Mouse (Mus musculus) heart, postnatal 0 days (tissue): ENCODE data around the gene Schip1. TPM values are rescaled to one million over a fixed set of nuclear protein-coding genes. Genes with fewer than 3 reads are reported as not detected.

Experiments used
- ATAC-seq: fragments of 200-750 bp; cut with Nextera tagmentation; 2 replicates; pipeline ENCODE4 v1.8.0; 2017; ENCODE audit warnings: low read depth, moderate number of reproducible peaks, moderate library complexity; ENCODE audit not compliant: insufficient read depth
- DNase-seq: peaks from one replicate; pipeline ENCODE4 v3.0.0-alpha.2; 2016; ENCODE audit warnings: low spot score
- H3K27ac ChIP-seq: fragments of 300-500 bp; sonication (generic); 2 replicates; pipeline ENCODE4 v1.5.1; 2014; ENCODE audit warnings: low read depth, mild to moderate bottlenecking
- H3K27me3 ChIP-seq: fragments of 300-500 bp; sonication (generic); 2 replicates; pipeline ENCODE4 v1.6.1; 2014; ENCODE audit warnings: low read length, mixed read lengths; ENCODE audit not compliant: control insufficient read depth, insufficient read depth
- H3K36me3 ChIP-seq: fragments of 300-500 bp; sonication (generic); replicated peaks from 2 replicates; pipeline ENCODE4 v1.6.1; 2014; ENCODE audit warnings: low read length, mixed read lengths; ENCODE audit not compliant: control insufficient read depth, insufficient read depth
- H3K4me1 ChIP-seq: fragments of 300-500 bp; sonication (generic); 2 replicates; pipeline ENCODE4 v1.6.1; 2014; ENCODE audit warnings: antibody characterized with exemption; ENCODE audit not compliant: control insufficient read depth, insufficient read depth
- H3K4me2 ChIP-seq: fragments of 300-500 bp; sonication (generic); 2 replicates; pipeline ENCODE4 v1.6.1; 2014; ENCODE audit warnings: low read depth, mild to moderate bottlenecking, low read length, moderate library complexity
- H3K4me3 ChIP-seq: fragments of 300-500 bp; sonication (generic); 2 replicates; pipeline ENCODE4 v1.5.1; 2014; ENCODE audit warnings: low read depth, low read length
- H3K9ac ChIP-seq: fragments of 300-500 bp; sonication (generic); replicated peaks from 2 replicates; pipeline ENCODE4 v1.6.1; 2014; ENCODE audit warnings: low read depth, low read length, mixed read lengths
- H3K9me3 ChIP-seq: fragments of 300-500 bp; sonication (generic); replicated peaks from 2 replicates; pipeline ENCODE4 v1.6.1; 2016; ENCODE audit warnings: low read length; ENCODE audit not compliant: control insufficient read depth
- CTCF ChIP-seq: IDR thresholded peaks from 2 replicates; pipeline ENCODE4 v1.5.1; 2016; ENCODE audit warnings: antibody characterized with exemption, control low read depth, low read depth
- EP300 ChIP-seq: IDR thresholded peaks from 2 replicates; pipeline ENCODE4 v1.6.1; 2016; ENCODE audit warnings: antibody characterized with exemption, low read depth
- WGBS: fragments of 180-500 bp; shearing (Covaris S2); extraction: QIAGEN DNeasy Blood & Tissue Kit; methylation state at CpG from one replicate; pipeline ENCODE4 v1.1.7; 2014; 5-methylcytosine and 5-hydroxymethylcytosine counted together
- polyA plus RNA-seq: library from polyadenylated mRNA; unstranded; fragments of >200 nt; fragmentation: Nextera tagmentation; extraction: Ambion mirVana; gene quantifications from 2 replicates; pipeline ENCODE4 v1.2.1, GENCODE M21; 2015
- total RNA-seq: library from RNA; depleted of rRNA; stranded (reverse); fragments of >200 nt; gene quantifications from 2 replicates; pipeline ENCODE4 v1.2.3, GENCODE M21; 2014; ENCODE audit warnings: low replicate concordance

Gene Schip1
- total and polyA plus RNA-seq, 2 experiments from 2014 or later, result 58.4 to 74.3 TPM

DNA sequence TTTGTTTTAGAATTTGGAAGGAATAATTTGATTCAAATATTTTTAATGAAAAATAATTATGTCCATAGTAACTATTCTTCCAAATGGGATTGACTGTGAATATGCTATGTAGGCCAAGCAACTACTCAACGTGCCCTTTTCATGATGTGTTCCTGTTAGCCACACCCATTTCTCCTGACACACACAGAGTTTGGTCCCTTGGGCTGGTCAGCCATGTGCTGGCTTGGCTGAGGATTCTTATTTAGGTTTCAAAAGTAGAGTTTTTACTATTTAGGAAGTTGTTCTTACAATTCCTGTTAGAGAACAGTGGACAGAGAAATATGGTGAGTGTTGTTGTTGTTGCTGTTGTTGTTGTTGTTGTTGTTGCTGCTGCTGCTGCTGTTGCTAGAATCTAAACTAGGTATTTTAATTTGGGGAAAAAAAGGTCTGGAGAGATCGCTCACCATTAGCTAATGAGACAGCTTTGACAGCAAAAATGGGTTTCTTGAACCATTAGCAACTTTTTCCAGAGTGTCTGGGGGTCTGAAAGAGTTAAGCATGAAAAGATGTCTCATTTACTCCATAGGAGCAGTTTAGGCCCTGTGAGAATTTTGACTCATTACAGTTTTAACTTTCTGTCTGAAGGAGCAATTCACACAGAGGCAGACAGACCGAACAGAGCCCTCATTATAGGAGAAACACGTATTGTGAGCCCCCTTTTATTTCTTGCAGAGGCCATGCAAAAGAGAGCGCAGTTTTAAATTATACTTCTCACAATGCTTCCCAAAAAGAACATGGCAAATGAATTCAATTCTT lies 74.4 kb downstream of the Schip1 start:
- DNase-seq, result no peak
- no peak overlapping the region for H3K4me2 ChIP-seq
- TF ChIP-seq EP300 (no peak), CTCF (no peak)
- H3K27me3 ChIP-seq, result no peaks in the 10 kb centered on the region
- no peak overlapping the region for H3K9ac ChIP-seq
- H3K9me3 ChIP-seq, result no peaks in the 10 kb centered on the region
- no peak for ATAC-seq
- H3K4me1 ChIP-seq, result no peaks in the 10 kb centered on the region
- no peak overlapping the region for H3K4me3 ChIP-seq
- WGBS, result 71% methylated on average over 5 of the region's 5 CpGs
- H3K27ac ChIP-seq, result no peak overlapping the region
- no peaks in the 10 kb centered on the region for H3K36me3 ChIP-seq

- H3K36me3 ChIP-seq, result no peaks in the 10 kb centered on the region
- WGBS, result 82% methylated on average over 8 of the region's 8 CpGs
- H3K4me3 ChIP-seq, result no peak overlapping the region
- H3K27me3 ChIP-seq, result no peaks in the 10 kb centered on the region
- no peaks in the 10 kb centered on the region for H3K4me1 ChIP-seq
- DNase-seq, result no peak
- no peaks in the 10 kb centered on the region for H3K9me3 ChIP-seq
- no peak overlapping the region for H3K9ac ChIP-seq
- no peak for TF ChIP-seq EP300
- TF ChIP-seq CTCF, result no peak
- no peak for ATAC-seq
- no peak overlapping the region for H3K4me2 ChIP-seq
- no peak overlapping the region for H3K27ac ChIP-seq
These were observed 86.1 kb downstream of the Schip1 start for GRCm38 (mm10) chr3:68150688-68151087.

GRCm38 (mm10) chr3:68160175-68160574 lies 95.6 kb downstream of the Schip1 start:
- H3K4me1 ChIP-seq, result no peaks in the 10 kb centered on the region
- H3K27ac ChIP-seq, result no peak overlapping the region
- no peak overlapping the region for H3K4me3 ChIP-seq
- H3K27me3 ChIP-seq, result no peaks in the 10 kb centered on the region
- 58% methylated on average over 1 of the region's 1 CpGs for WGBS
- H3K4me2 ChIP-seq, result no peak overlapping the region
- H3K36me3 ChIP-seq, result no peaks in the 10 kb centered on the region
- no peak for DNase-seq
- TF ChIP-seq EP300, result no peak
- TF ChIP-seq CTCF, result no peak
- no peak overlapping the region for H3K9ac ChIP-seq
- no peak for ATAC-seq
- H3K9me3 ChIP-seq, result no peaks in the 10 kb centered on the region

DNA sequence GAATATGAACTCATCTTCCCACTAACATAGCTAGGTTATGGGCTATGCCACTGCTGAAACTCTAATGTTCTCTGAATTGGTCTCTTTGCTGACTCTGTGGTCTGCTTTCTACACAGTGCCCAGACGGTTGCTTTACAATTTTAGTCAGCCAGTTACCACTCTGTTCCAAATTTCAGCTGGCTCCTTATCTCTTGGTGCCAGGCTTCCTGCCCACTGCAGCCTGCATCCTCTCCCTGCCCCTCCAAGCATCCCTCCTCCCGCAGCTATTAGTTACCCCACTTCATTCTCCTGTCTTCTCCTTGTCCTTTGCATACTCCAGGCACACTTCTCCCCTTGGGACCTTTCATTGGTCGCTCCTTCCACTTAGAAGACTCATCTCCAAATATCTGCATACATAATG lies 96.2 kb downstream of the Schip1 start:
- Histone ChIP-seq H3K9ac (no peak overlapping the region), H3K4me2 (no peak overlapping the region), H3K4me1 (no peaks in the 10 kb centered on the region), H3K9me3 (no peaks in the 10 kb centered on the region), H3K36me3 (no peaks in the 10 kb centered on the region), H3K4me3 (no peak overlapping the region), H3K27me3 (no peaks in the 10 kb centered on the region), H3K27ac (no peak overlapping the region)
- 47% methylated on average over 3 of the region's 3 CpGs for WGBS
- ATAC-seq (no peak), DNase-seq (no peak)
- TF ChIP-seq EP300 (no peak), CTCF (no peak)

DNA sequence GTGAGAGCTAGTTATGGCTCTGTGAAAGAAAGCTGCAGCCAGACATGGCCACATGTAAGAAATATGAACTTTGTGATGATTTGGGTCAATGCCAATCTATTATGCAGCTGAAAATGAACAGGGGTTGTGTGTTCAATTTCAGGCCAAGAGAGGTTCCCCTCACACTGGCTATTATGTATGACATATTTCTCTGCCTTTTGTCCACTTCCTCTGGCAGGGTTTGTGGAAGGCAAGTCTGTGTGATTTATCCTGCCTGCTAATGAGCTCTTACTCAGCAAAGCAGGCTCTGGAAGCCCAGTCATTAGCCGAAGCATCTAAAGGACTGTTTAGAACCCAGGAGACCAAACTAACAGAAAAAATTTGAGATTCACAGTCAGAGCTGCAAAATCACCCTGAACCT lies 113.6 kb downstream of the Schip1 start:
- ATAC-seq (no peak), DNase-seq (no peak)
- no peak overlapping the region for H3K4me3 ChIP-seq
- H3K9me3 ChIP-seq, result no peaks in the 10 kb centered on the region
- H3K27me3 ChIP-seq, result no peaks in the 10 kb centered on the region
- H3K4me1 ChIP-seq, result no peaks in the 10 kb centered on the region
- no peak overlapping the region for H3K4me2 ChIP-seq
- no peaks in the 10 kb centered on the region for H3K36me3 ChIP-seq
- H3K27ac ChIP-seq, result no peak overlapping the region
- 69% methylated on average over 1 of the region's 1 CpGs for WGBS
- no peak overlapping the region for H3K9ac ChIP-seq
- no peak for TF ChIP-seq EP300
- TF ChIP-seq CTCF, result no peak

DNA sequence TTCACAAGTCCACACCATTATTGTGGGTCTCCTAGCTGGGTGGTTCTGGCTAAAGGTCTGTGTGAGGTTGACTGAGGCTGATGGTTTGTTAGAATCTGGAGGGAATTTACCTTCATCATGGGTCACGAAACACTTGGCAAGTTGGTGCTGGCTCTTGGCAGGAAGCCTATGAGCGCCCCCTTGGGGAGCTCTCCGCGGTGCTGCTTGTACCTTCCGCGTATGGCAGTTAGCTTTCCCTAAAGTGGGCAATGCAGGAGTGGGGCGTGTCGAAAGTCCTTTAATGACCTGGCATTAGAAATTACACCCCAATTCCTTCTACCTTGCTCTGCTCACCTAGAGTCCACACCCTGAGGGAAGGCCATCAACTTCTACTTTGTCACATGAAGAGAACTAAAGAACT lies 122.9 kb downstream of the Schip1 start:
- DNase-seq, result no peak
- WGBS, result 55% methylated on average over 8 of the region's 8 CpGs

More for the DNA sequence above, 122.9 kb downstream of the Schip1 start:
- no peak for ATAC-seq
- no peak overlapping the region for H3K4me2 ChIP-seq
- H3K4me1 ChIP-seq, result no peaks in the 10 kb centered on the region
- no peak overlapping the region for H3K27ac ChIP-seq
- no peak overlapping the region for H3K4me3 ChIP-seq
- no peaks in the 10 kb centered on the region for H3K27me3 ChIP-seq
- H3K36me3 ChIP-seq, result no peaks in the 10 kb centered on the region
- no peak overlapping the region for H3K9ac ChIP-seq
- no peaks in the 10 kb centered on the region for H3K9me3 ChIP-seq
- TF ChIP-seq CTCF (no peak), EP300 (no peak)
